ENCODE assay signal across 8 mouse cellular contexts in the genomic region with DNA sequence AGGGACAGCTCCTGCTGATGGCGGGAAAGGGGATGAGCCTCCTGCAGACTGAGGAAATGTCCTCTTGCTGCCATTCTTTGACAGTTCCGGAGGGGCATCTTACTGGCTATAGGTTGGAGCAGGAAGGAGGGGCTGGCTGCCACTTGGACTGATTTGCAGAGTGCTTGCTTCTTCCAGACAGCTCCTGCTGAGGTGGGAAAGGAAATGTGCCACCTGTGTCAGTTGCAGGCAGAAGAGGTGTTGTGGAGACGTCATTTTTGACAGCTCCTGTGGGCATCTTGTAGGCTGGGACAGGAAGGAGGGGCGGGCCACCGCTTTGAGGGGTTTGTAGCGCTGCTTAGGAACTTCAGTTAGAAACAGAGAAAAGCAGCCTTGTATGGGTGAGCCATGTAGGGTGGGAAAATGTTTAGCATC. TPM values are rescaled to one million over a fixed set of nuclear protein-coding genes. Genes with fewer than 3 reads are reported as not detected.
DNase-seq lines count a peak whose midpoint lies in the region; ATAC-seq and TF ChIP-seq lines count a peak whose summit lies in the region.

No protein-coding gene starts in this region.

- H3K27me3 ChIP-seq in MEL (ENCODE audit: control insufficient read depth in 1 of 2, insufficient read depth in 2 of 2, low read length in 2 of 2), result no peaks in the 10 kb centered on the region
- H3K27me3 ChIP-seq in hindbrain, embryonic 13.5 days, result no peaks in the 10 kb centered on the region
- 0 out of 2 replicates have a peak, but pooled peaks cover 3% of the 10 kb centered on the region for H3K27me3 ChIP-seq in midbrain, embryonic 12.5 days

- TF ChIP-seq RAD21 in MEL (IDR thresholded peaks at IDR 0.05; ENCODE audit: low read depth, low read length), result no peak

- H3K79me2 ChIP-seq in MEL (ENCODE audit: control insufficient read depth, insufficient read depth, low read length, poor library complexity), result peaks cover 3% of the 10 kb centered on the region

- peak overlapping the region; percentile 54 for H3K4me2 ChIP-seq in hindbrain, embryonic 13.5 days
- peak overlapping the region; percentile 51 for H3K4me2 ChIP-seq in midbrain, embryonic 12.5 days (replicated peaks)

- no peak for TF ChIP-seq CTCF in MEL (IDR thresholded peaks at IDR 0.05 in 2 of 3, conservative IDR thresholded peaks at IDR 0.05 in 1 of 3; ENCODE audit: control insufficient read depth in 1 of 3, insufficient read depth in 1 of 3, low read depth in 2 of 3, low read length in 3 of 3, poor library complexity in 1 of 3, severe bottlenecking in 1 of 3)

- TF ChIP-seq EP300 in MEL (IDR thresholded peaks at IDR 0.05; ENCODE audit: low read depth in 1 of 2, low read length in 2 of 2), result no peak

- peak; percentile 28; the same call in 1 of the 2 replicates for ATAC-seq in frontal cortex, adult (ENCODE audit: low TSS enrichment)
- ATAC-seq in hindbrain, embryonic 13.5 days (ENCODE audit: low FRiP score), result peak; percentile 65
- peak; percentile 23; the same call in 1 of the 2 replicates for ATAC-seq in midbrain, embryonic 12.5 days (ENCODE audit: low FRiP score, low read depth)

- H3K36me3 ChIP-seq in MEL (ENCODE audit: control insufficient read depth in 1 of 2, insufficient read depth in 2 of 2, low read length in 2 of 2), result peaks cover 0 to 4% of the 10 kb centered on the region in 2 experiments; a peak in 2 of 4 replicates
- no peaks in the 10 kb centered on the region for H3K36me3 ChIP-seq in hindbrain, embryonic 13.5 days
- H3K36me3 ChIP-seq in midbrain, embryonic 12.5 days, result no peaks in the 10 kb centered on the region

- H3K4me1 ChIP-seq in MEL (ENCODE audit: control insufficient read depth in 1 of 2, insufficient read depth in 2 of 2, low read length in 2 of 2), result peaks cover 0 to 3% of the 10 kb centered on the region in 2 experiments; a peak in 2 of 4 replicates
- no peaks in the 10 kb centered on the region; the same call in 1 of the 2 replicates for H3K4me1 ChIP-seq in hindbrain, embryonic 13.5 days (replicated peaks)
- no peaks in the 10 kb centered on the region for H3K4me1 ChIP-seq in midbrain, embryonic 12.5 days

- no peak for DNase-seq in frontal cortex, postnatal 14 days (ENCODE audit: low spot score in 2 of 2)
- DNase-seq in MEL (ENCODE audit: low read depth, low spot score), result no peak
- DNase-seq in right cerebral cortex, postnatal 10 days (ENCODE audit: low spot score in 2 of 2), result no peak
- no peak for DNase-seq in spleen, postnatal 10 days (ENCODE audit: low spot score in 2 of 2)
- no peak for DNase-seq in gastrocnemius, postnatal 14 days

- peak overlapping the region; percentile 59 for H3K9ac ChIP-seq in MEL (ENCODE audit: control insufficient read depth, low read depth, low read length, poor library complexity, severe bottlenecking)
- H3K9ac ChIP-seq in hindbrain, embryonic 13.5 days, result peak overlapping the region; percentile 58
- 0 out of 2 replicates have a peak overlapping the region, but pooled peaks have one; percentile 17 for H3K9ac ChIP-seq in midbrain, embryonic 12.5 days (replicated peaks)

- 73% methylated on average over 6 of the region's 6 CpGs for WGBS in hindbrain, embryonic 13.5 days
- 59% methylated on average over 6 of the region's 6 CpGs for WGBS in midbrain, embryonic 12.5 days

- intact Hi-C loops in gastrocnemius, postnatal 14 days (cut with DNase I; ENCODE audit: low total_unique reads), result no loop called here

- H3K27ac ChIP-seq in MEL (ENCODE audit: control insufficient read depth, low read depth, low read length), result peak overlapping the region; percentile 43; the same call in 1 of the 2 replicates
- H3K27ac ChIP-seq in hindbrain, embryonic 13.5 days, result peak overlapping the region; percentile 65
- H3K27ac ChIP-seq in midbrain, embryonic 12.5 days (replicated peaks), result 0 out of 2 replicates have a peak overlapping the region, but pooled peaks have one; percentile 2

- no peaks in the 10 kb centered on the region for H3K9me3 ChIP-seq in MEL (replicated peaks; ENCODE audit: insufficient read depth, low read length)
- no peaks in the 10 kb centered on the region for H3K9me3 ChIP-seq in hindbrain, embryonic 13.5 days
- H3K9me3 ChIP-seq in midbrain, embryonic 12.5 days, result no peaks in the 10 kb centered on the region

- H3K4me3 ChIP-seq in MEL (ENCODE audit: control insufficient read depth in 1 of 2, insufficient read depth in 1 of 2, low read depth in 2 of 2, low read length in 2 of 2), result peak overlapping the region; percentile 30 to 92; a peak in 3 of 4 replicates
- H3K4me3 ChIP-seq in hindbrain, embryonic 13.5 days, result peak overlapping the region; percentile 45
- peak overlapping the region; percentile 50 for H3K4me3 ChIP-seq in midbrain, embryonic 12.5 days

- TF ChIP-seq POLR2A in MEL (IDR thresholded peaks at IDR 0.05; ENCODE audit: control insufficient read depth in 1 of 2, insufficient read depth in 1 of 2, low read depth in 1 of 2, low read length in 2 of 2, poor library complexity in 1 of 2), result no peak

TF ChIP-seq in MEL, 35 proteins besides CTCF, POLR2A, EP300 and RAD21:
- TF ChIP-seq CHD1 (IDR thresholded peaks at IDR 0.05; ENCODE audit: low read depth, low read length) (no peak), ZMIZ1 (IDR thresholded peaks at IDR 0.05; ENCODE audit: low read depth, low read length) (no peak), POLR2AphosphoS2 (IDR thresholded peaks at IDR 0.05; ENCODE audit: low read length) (no peak), ELF1 (IDR thresholded peaks at IDR 0.05; ENCODE audit: low read depth, low read length) (no peak)
TF ChIP-seq in MEL: peak in this region for 0.

RNA-seq across cellular contexts. Expression of gene Fam198a, which starts 13.3 kb away (rescaled TPM):
- total RNA-seq in MEL (2012; rRNA removed), result 0.12 and 0.16 TPM in 2 replicates
- polyA plus RNA-seq in MEL (2012; ENCODE audit: insufficient read depth in 1 of 2, insufficient read length in 2 of 2, low read depth in 1 of 2, low replicate concordance in 2 of 2, missing spikeins in 1 of 2), result under 1 TPM in 1 of 2 experiments, not detected in 1; 0.26 TPM
- 2.1 and 2.5 TPM in 2 replicates for polyA plus RNA-seq in hindbrain, embryonic 13.5 days (2015; fragmentation: Nextera tagmentation; extraction: Ambion mirVana)
- polyA plus RNA-seq in midbrain, embryonic 12.5 days (2016; fragmentation: Nextera tagmentation; extraction: Ambion mirVana), result 0.92 and 1.0 TPM in 2 replicates
- total RNA-seq in gastrocnemius, postnatal 14 days (2021), result 1 to 10 TPM; 3.1 to 4.3 TPM

RNA-seq across cellular contexts. Expression of gene Cyp8b1, which starts 21.4 kb away (rescaled TPM):
- not detected in 2 replicates for total RNA-seq in MEL (2012; rRNA removed)
- not detected for polyA plus RNA-seq in MEL (2012; ENCODE audit: insufficient read depth in 1 of 2, insufficient read length in 2 of 2, low read depth in 1 of 2, low replicate concordance in 2 of 2, missing spikeins in 1 of 2)
- not detected in 2 replicates for polyA plus RNA-seq in hindbrain, embryonic 13.5 days (2015; fragmentation: Nextera tagmentation; extraction: Ambion mirVana)
- polyA plus RNA-seq in midbrain, embryonic 12.5 days (2016; fragmentation: Nextera tagmentation; extraction: Ambion mirVana), result not detected in 2 replicates
- total RNA-seq in gastrocnemius, postnatal 14 days (2021), result not detected

RNA-seq across cellular contexts. Expression of gene Ackr2, which starts 39.3 kb away (rescaled TPM):
- not detected in 2 replicates for total RNA-seq in MEL (2012; rRNA removed)
- not detected for polyA plus RNA-seq in MEL (2012; ENCODE audit: insufficient read depth in 1 of 2, insufficient read length in 2 of 2, low read depth in 1 of 2, low replicate concordance in 2 of 2, missing spikeins in 1 of 2)
- 2.1 and 2.5 TPM in 2 replicates for polyA plus RNA-seq in hindbrain, embryonic 13.5 days (2015; fragmentation: Nextera tagmentation; extraction: Ambion mirVana)
- polyA plus RNA-seq in midbrain, embryonic 12.5 days (2016; fragmentation: Nextera tagmentation; extraction: Ambion mirVana), result 1.1 and 1.4 TPM in 2 replicates
- 1 to 10 TPM; 2.2 to 2.8 TPM for total RNA-seq in gastrocnemius, postnatal 14 days (2021)

RNA-seq across cellular contexts. Expression of gene Pomgnt2, which starts 59.5 kb away (rescaled TPM):
- total RNA-seq in MEL (2012; rRNA removed), result not detected in 2 replicates
- polyA plus RNA-seq in MEL (2012; ENCODE audit: insufficient read depth in 1 of 2, insufficient read length in 2 of 2, low read depth in 1 of 2, low replicate concordance in 2 of 2, missing spikeins in 1 of 2), result not detected
- 23.4 and 25.2 TPM in 2 replicates for polyA plus RNA-seq in hindbrain, embryonic 13.5 days (2015; fragmentation: Nextera tagmentation; extraction: Ambion mirVana)
- 15.3 and 15.4 TPM in 2 replicates for polyA plus RNA-seq in midbrain, embryonic 12.5 days (2016; fragmentation: Nextera tagmentation; extraction: Ambion mirVana)
- total RNA-seq in gastrocnemius, postnatal 14 days (2021), result 1 to 10 TPM; 7.1 to 9.0 TPM

Comparison
In these comparisons a context has a peak if more than half of its experiments do, and no peak if none do; other contexts are left out.
1. H3K27ac ChIP-seq: peak in every context shown above with its lines; median percentile 65 in hindbrain, embryonic 13.5 days; 43 in MEL; 2 in midbrain, embryonic 12.5 days.